Mouse (Mus musculus) C2C12 (cell line): Measurements from ENCODE around the gene Retreg1.

Source experiments
- CEBPB ChIP-seq: IDR thresholded peaks from one replicate; pipeline ENCODE4 v1.6.1; 2011; ENCODE audit warnings: low read depth, mild to moderate bottlenecking, control low read depth, moderate library complexity
- CTCF ChIP-seq: IDR thresholded peaks from one replicate; pipeline ENCODE4 v1.5.1; 2011; ENCODE audit not compliant: control insufficient read depth, insufficient read depth, insufficient read length
- MAX ChIP-seq: IDR thresholded peaks from one replicate; pipeline ENCODE4 v1.6.1; 2011; ENCODE audit warnings: mild to moderate bottlenecking, control low read depth
- MYOD1 ChIP-seq: IDR thresholded peaks from one replicate; pipeline ENCODE4 v1.6.1; 2011; ENCODE audit warnings: low read depth; ENCODE audit not compliant: control insufficient read depth, insufficient read length
- USF1 ChIP-seq: IDR thresholded peaks from one replicate; pipeline ENCODE4 v1.6.1; 2011; ENCODE audit warnings: low read depth, mild to moderate bottlenecking, control low read depth, moderate library complexity

DNA sequence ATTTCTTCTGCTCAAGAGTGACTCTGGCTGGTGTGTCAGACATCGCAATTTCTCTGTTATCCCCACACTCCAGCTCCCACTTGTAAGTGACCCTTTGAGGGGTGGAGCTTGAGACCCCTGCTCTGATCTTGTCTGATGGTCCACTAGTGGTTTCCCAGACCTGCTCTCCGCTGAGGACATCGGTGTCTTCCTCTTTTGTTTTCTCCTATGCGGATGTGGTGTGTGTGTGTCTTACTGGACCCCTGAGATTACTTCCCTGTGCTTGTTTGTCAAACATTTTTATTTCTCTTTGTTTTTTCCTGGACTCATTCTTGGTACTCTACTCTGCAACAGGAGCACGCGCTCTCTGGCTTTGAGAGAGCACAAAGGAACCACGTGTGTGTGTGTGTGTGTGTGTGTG is 18.9 kb downstream of the Retreg1 start:
- TF ChIP-seq MYOD1 = no peak
- no peak for TF ChIP-seq CTCF
- no peak for TF ChIP-seq CEBPB
- no peak for TF ChIP-seq USF1
- TF ChIP-seq MAX = no peak
